Mouse (Mus musculus) thymus, adult 18-20 months (tissue): Measurements from ENCODE around the gene B230118H07Rik.

Experiments used
- DNase-seq, 2 experiments: peaks; one replicate each; pipeline ENCODE4 v3.0.0; 2022; ENCODE audit warnings: mixed read lengths in 2 of 2

Gene B230118H07Rik

DNA sequence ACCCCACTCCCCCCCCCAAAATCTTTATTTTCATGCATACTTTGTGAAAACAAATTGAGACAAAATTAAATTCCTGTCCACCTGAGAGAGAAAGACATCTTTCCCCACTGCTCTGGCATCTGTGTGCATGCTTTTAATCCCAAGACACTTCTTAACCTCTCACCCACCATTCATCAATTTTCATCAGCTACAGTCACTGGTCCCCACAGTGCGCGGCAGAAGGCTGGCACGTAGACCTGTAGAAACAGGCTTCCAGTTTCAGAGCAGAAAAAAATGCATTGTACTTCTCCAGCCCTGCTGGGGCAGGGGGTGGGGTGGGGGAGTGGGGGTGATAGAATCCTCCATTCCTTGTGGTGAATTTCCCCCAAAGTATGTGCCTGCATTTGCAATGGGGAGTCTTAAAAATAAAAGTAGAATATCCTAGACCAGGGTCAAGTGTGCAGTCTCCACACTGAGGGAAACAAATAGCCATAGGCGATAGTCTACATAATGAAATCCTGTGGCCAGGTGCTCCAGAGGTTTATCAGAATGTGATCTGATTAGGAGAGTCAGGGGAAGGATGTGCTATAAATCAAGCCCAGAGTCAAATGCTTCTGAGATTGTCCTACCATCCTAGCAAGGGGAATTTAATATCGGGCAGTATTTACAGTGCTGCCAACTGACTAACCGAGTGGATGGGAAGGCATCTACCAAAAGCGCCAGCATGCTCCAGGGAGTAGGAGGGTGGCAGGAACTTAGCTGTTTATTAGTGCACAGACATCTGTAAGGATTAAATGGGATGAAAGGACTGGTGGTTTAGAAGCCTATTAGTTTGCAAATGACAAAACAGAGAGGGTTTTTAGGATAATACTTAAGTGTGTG lies 10.1 kb downstream of the B230118H07Rik start:
- DNase-seq: no peak

DNA sequence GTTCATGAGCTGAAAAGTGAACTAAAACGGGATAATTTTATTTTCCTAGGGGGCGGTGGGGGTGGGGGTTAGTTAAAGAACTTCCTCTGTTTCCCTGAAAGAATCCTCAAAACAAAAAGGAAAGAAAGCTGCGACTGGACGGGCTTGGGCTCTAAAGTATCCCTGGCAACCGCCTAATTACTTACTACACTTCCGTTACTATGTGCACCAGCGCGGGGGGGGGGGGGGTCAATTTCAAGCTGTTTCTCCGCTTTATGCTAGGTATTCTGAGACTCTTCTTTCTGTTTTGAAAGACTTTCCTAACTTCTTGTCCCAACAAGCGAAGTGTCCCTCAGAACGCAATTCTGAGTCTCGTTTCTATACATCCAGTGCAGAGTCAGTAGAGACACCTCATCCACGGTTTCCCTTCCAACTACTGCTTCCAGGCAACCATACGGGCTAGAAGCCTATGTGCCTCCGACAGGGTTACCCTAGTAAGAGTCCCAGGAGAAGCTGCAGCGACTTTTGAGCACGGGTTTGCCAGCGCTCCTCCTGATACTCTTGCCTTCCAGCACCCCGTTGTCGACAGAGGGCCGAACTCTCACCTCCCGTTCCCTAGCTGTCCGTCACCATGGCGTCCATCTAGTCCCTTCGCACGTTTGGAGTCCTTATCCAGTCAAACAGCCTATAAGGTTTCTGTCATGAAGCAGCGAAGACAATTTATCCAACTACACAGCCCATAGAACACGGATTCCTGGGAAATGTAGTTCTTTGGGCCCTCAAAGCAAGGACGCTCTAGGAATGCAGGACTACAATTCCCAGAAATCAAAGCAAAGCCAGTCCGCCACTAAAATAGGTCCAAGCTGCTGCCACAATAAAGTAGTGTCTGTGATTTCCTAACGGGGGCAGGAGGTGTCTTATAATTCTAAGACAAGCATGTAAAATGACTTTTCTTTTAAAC lies 20.8 kb downstream of the B230118H07Rik start:
- DNase-seq: no peak

DNA sequence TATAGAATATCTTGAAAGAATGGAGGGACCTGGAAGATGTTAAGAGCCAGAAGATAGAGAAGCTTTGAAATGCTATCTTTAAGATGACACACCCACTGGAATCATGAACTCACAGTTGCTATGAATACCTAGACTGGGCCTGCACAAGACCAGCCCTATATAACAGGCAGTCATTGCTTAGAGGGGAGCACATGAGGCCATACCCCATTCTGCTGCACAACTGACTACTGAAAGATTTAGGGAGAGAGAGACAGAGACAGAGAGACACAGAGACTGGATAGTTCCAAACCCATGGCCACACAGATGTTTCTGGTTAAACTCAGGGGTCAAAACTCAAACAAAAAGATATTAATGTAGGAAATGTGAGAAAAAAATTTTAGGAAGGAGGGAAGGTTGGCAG lies 22.1 kb downstream of the B230118H07Rik start:
- no peak for DNase-seq

DNA sequence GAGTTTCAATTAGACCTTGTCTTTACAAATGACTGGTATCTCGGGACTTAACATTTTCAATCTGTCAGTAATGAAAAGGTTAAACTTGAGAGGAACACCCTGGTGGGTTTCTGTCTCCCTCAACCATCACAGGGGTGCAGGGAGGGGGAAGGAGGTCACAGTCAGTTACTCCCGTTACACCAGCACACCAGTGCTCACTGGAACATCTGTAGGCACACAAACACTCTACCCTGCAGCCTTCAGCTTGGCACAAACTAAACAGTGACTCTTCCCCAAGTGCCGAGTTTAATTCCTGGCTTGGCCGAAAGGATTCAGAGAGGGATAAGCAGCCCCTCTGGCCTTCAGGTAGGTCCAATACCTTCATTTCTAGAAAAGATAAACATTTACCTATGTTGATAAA lies 24.8 kb downstream of the B230118H07Rik start, which contains the start of gene Rag2:
Gene Rag2 (plus strand): TSS at position 193 of the 400 bp plus-strand sequence.
- peak; percentile 70 to 86 for DNase-seq

DNA sequence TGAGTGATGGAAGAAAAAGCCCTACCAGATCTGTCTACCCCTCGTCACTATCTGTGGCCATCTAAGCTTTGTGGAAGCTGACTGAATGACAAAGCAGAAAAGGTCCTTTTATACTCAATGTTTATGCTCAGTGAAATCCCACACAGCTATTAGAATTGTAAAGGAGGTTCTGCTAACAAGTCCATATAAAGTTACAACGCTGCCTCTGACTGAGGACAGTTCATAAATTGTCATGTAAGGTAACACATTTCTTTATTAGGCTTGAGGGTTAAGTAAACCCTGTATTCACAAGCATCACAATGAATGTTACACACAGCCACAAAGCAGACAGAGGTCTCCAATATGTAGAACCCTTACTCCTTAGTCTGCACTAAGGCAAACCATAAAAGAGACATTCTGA lies 25.3 kb downstream of the B230118H07Rik start:
- DNase-seq: no peak

DNA sequence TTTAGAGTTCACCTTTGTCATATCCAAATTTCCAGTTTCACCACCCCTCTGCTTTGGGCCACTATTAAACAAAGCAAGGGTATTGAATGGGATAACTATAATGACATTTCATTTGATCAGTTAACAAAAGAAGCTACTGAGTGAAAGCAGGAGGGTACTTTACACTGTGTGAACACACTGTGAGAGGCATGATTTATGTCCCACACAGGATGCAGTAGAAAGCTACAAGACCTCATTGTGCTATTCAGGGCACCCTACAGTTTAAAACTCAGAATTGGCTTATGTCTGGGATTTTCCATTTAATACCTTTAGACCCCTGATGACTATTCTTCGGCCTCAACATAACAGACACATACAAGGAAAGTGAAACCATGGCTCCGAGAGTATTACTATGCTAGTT lies 26.3 kb downstream of the B230118H07Rik start:
- DNase-seq: no peak

DNA sequence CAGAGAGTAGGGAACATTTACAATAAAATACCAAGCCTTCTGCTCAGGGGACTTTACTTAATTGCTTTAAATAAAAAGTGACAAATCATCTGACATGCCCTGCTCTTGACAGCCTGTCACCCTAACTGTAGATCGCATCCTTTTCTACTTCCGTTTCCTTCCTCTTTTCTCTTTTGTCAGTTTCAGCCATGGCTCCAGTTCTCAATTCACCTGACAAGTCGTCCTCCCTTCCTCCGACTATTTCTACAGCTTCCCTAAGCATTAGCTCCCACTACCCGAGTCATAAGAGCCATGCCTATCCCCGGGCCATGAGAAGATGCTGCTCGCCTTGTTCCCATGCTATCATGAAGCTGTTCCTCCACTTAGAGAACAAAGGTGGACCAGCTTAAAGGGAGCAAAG lies 27.7 kb downstream of the B230118H07Rik start:
- no peak for DNase-seq

DNA sequence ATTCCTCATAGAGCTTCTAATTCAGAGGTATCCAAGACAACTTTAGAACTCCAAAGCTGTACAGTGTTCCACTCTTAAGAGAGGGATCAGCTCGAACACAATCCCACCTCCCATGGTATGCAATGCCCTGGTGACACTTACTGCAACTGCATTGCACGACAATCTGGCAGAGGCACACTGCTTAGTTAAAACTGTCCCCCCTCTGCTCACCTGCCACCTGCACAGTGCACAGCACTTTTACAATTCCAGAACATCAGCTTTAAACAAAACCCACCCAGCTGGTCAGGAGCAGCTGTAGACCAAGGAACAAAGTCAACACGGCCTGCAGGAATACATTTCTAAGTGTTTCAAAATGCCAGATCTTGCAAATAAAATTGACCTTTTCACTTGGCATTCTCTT lies 28.4 kb downstream of the B230118H07Rik start:
- DNase-seq: peak; percentile 38 to 69

DNA sequence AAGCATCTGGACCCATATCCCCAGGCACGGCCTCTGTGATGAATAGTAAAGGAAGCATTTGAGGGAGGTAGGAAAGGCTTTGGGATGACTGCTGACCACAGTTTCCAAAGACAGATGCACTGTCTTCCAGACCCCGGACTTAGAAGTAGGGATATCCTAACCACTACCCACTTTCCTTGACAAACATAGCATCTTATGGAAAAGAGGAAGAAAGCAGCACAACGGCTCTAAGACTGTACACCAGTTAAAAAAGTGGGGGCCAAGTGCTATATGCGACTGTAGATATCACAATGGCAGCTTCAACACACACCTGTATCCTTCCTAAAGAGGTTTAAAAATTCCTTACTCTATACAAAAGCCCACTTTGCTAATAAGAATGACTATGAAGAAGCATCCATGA lies 31.0 kb downstream of the B230118H07Rik start:
- no peak for DNase-seq

DNA sequence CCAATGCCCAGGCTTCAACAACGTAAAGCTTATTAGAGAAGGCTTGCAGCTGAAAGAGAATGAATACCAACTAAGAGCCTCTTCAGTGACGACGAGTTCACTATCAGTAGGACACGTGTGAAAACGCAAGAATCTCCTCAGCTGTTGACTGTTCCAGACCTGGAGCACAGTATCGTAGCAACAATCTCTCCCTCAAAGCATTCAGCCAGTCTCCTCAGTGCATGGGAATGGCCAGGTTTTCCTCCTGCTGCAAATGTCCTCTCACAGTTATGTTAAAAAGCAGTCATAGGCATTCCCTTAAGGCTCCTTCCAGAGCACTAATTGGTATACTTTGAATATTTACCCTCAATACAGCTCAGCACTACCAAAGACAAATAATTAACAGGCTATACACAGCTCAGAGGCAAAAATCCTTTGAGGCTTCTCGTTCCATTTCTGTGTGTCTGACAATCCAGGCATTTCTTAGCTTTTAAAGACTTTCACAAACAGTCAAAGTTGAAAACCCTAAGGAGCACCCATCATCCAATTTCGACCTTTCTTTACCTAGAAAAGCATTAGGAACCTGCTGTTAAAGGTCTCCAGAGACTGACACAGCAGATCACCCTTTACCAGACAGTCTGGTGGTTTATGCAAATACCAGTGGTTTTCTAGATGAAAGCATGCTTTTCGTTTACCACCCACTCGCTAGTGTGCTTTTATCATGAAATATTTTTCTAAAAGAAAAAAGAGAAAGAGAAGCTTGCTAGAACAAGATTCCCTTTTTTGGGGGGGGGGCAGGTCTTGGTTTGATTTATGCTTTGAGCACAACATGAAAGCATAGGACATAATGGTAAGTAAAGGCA lies 33.6 kb downstream of the B230118H07Rik start:
- no peak for DNase-seq

DNA sequence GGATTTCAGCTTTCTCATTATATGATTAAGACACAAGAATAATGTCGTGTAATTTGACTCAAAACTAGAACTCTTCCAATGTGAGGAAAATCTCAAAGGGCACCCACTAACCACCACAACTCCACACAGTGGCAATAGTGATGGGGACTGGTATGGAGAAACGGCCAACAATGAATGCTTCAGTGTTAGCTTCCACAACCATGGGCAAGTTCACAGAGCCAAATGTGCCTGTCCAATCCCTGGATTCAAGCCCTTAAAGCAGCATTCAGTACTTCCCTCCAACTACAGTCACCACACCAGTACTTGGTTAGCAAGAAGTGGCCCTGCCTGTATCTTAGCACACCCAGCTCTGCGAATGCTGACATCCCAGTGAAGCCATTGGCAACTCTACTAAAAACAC lies 38.5 kb downstream of the B230118H07Rik start:
- no peak for DNase-seq

DNA sequence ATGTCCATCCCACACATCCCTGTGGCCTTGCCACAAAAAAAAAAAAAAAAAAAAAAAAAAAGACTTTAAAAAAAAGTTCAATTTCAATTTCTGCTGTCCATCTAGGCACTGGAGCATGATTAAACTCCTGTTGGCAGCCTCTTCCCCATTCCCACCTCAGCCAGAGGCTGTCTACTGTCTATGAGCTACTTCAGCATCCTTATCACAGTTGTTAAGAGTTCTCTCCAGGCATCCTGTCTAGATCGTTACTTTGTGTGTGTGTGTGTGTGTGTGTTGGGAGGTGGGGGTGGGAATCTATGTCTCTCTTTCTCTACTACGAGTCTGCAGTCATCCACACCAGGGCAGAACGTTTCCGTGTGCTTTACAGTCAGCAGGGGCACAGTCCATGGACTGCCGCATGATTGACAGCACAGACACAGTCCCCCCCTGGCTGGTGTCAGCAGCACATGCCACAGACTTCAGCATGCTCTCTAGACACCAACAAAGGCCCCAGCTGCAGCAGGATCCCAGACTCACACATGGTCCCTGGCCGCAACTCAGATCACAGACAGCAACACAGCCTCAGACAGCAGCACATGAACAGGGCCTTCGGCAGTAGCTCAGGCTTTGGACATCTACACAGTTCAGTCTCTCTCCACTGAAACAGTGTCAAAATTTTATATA lies 41.0 kb downstream of the B230118H07Rik start:
- DNase-seq: peak; percentile 75 to 85

DNA sequence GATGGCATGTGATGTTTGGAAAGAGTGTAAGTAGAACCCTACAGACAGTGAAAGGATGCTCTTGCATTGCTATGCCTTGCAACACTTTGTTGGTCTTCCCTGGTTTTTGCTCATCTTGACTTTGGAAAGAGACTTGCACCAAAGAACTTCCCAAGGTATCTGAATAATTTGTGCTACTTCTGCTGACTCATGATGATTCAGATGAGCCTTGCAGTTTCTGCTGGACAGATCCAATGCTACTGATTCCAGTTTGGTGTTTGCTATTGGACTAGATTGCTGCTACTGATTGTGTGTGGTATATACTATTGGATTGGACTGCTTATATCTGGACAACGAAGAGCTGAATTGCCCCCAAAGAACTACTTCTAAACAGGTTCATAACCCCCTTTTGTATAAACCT lies 46.2 kb downstream of the B230118H07Rik start:
- no peak for DNase-seq

DNA sequence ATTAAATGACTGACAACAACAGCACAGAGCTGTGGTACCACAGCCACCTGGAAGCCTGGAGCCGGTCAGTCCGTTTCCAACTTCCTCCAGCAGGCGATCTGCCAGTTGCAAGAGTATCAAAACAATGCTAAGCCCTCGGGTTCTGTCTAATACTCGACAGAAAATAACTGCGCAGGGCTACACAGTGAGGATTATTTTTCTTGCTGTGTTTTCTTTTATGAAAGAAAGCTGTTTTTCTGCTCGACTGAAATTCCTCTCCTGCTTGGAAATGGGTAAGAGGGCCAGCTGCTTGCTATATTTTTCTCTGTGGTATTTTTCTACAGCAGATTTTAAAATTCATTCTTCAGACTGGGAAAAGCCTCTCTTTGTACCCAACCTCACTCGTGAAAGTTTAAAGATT lies 48.6 kb downstream of the B230118H07Rik start:
- DNase-seq: peak in 1 of 2 experiments; percentile 44

DNA sequence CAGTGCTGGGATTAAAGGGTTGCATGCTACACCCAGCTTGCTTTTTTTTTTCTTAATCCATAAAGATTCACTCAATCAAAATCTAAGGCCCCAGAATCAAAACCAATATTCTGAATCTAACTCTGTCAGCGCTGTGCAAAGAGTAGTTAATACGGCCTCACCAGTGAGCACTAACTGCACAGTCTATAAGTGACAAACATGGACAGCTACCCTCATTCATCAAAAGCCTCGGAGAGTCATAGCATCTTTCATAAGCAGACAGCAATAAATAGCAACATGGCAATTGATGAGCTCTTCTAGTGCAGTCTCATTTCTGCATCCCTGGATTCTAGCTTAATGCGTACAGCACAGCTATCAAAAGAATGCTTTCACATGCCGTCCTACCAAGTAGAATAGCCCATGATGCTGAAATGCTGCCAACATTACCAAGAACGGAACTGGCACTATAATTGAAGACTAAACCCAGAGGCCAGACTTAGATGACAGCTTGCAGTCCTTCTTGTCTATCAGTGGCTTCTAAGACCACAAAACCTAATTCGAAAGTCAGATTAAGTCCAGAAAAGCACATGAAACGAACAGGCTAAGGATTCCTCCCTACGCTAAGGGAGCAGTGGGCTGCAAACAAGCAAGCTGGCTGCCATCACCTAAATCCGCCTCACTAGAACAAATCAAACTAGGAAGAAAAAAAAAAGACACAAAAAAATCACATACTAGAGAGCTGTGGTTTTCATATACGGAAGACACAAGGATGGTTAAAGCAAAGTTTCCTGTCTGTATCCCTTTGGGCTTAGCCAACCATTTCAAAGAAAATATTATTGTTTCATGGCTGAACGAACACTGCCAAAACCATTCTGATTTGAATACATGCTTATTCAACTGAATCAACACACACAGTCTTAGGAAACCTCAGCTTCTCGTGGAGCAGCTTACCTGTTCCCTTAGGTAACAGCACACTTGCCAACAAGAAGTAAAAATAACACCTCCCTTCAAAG lies 50.8 kb downstream of the B230118H07Rik start:
- DNase-seq: no peak

DNA sequence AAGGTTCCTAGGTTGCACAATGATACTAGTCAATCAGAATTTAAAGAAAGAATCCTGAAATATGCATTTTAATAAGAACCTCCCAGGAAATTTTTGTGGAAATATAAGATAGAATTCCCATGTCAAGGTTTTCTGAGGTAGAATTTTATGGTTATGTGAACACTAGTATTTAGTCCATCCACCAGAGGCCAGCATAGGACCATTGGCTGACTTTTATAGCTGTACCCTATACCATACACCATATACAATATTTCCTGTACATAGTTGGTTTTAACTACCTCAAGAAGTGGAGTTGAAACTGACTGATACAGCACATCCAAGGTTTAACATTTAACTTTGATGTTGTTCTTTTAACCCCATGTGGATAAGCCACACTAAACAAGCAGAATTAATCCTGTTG lies 52.1 kb downstream of the B230118H07Rik start:
- no peak for DNase-seq

DNA sequence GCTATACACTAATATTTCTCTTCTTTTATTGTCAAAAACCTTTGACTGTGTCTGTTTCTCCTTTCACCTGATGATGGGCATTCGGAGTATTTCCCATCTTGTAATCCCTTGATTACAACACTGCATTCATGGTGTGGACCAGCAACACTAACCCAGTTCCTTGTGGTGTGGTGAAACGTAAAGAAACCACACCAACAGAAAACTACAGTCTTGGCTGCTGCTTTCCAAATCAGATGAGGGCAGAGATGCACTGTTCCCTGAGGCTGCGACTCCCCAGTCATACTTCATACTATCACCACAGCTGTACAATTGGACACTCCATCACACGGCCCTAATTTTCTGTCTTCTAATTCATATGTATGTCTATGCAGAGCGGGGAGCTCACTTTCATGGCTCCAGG lies 54.7 kb downstream of the B230118H07Rik start:
- no peak for DNase-seq

DNA sequence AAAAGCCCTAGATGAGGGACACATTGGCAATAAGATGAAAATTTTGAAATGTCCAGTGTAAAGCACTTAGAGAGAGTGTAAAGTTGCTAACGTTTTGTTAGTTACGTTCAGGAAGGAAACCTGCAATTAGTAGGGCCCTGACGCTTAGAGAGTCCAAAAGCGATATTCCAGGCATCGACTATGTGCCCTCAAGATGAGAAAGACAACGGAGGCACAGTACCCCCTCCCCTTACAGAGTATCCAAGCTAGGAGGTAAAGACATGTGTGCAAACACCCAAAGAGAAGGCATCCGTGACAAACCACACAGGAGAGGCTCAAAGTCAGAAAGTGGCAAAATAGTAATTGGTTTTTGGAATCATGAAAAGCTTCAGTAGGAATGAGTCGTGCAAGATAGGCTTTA lies 56.4 kb downstream of the B230118H07Rik start:
- DNase-seq: no peak

DNA sequence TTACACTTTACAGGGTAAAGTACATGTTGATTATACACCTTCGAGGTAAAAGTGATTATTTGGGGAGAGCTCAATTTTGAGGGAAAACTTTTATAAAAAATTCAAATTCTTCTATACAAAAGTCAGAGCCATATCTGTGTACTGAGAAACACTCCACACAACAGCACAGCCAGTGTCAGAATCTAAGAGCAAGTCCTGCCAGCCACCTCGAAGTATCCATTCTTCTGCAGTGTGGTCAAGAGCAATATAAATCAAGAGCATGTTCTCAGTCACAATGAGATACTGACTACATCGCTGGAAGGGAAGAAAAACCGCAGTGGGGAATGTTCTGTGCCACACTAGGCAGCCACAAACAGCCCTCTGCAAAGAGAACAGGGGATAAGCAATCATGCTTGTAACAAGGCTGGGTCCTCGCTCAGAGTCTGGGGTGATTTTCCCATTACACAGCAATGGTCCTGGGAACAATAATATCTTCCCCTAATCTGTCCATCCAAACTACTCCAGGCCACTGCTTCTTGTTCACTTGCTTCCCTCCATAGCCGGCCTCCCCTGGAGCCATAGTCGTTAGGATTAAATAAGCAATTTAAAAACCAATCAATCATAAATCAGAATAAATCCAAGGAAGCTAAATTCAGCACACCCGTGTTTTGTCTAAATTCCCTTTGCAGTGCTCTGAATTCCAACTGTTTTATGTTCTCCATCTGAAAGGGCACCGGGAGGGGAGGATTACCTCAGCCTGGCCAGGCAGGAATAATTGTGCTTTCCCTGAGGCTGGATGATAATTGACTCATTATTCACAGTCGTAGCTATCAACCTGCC lies 57.1 kb downstream of the B230118H07Rik start:
- DNase-seq: no peak

DNA sequence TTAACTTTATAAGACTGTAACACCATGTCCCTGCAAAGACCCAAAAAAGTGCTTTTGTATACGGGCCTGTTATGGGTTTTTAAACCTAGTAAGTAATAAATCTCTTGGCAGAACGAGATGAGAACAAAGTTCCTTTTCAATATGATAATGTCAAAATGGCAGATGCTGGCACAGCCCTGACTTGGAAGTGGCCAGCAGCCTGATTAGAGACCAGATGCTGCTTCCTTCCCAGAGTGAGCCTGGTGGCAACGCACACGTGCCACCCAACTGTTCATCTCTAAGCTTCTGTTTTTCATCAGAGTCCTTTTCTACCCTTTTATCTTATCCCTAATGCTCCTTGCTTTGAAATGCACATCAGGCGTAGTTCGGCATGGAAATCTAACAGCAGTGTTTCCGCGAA lies 58.0 kb downstream of the B230118H07Rik start:
- no peak for DNase-seq
